Mouse (Mus musculus) CH12.LX (cell line): ENCODE measurements at regions not wholly inside any gene's neighbourhood (a gene's known extent, or its start where the extent isn't known, plus 50 kb on each side); places are given as distances from the start of the nearest gene placed in this dataset.

ENCODE experiments used
- DNase-seq: peaks from one replicate; pipeline ENCODE4 v3.0.0-alpha.2; 2013; ENCODE audit errors: extremely low read depth
- H3K27ac ChIP-seq: 2 replicates; pipeline ENCODE4 v1.5.1; 2012; ENCODE audit warnings: low read depth, mild to moderate bottlenecking, control low read depth, moderate library complexity; ENCODE audit not compliant: insufficient read depth
- H3K27me3 ChIP-seq: replicated peaks from 2 replicates; pipeline ENCODE3; 2012; ENCODE audit warnings: inconsistent platforms
- H3K36me3 ChIP-seq, 2 experiments: replicated peaks in 1 of 2; 2 replicates each; pipeline versions ENCODE3 to v1.6.1; 2012; ENCODE audit warnings: inconsistent platforms in 1 of 2, low read length in 1 of 2, mild to moderate bottlenecking in 1 of 2, mixed read lengths in 1 of 2, moderate library complexity in 1 of 2; ENCODE audit not compliant: control insufficient read depth in 1 of 2, insufficient read depth in 1 of 2
- H3K4me1 ChIP-seq, 2 experiments: 2 replicates each; pipeline ENCODE4 v1.6.1; 2012; ENCODE audit warnings: inconsistent platforms in 1 of 2, moderate library complexity in 1 of 2; ENCODE audit not compliant: insufficient read depth in 2 of 2, control insufficient read depth in 1 of 2
- H3K4me2 ChIP-seq: 2 replicates; pipeline ENCODE4 v1.6.1; 2012; ENCODE audit warnings: low read depth, mild to moderate bottlenecking, control low read depth; ENCODE audit not compliant: poor library complexity, insufficient read depth, severe bottlenecking
- H3K4me3 ChIP-seq, 3 experiments: fragments of 150-350 bp in 1 of 3; sonication (generic) in 1 of 3; replicated peaks in 1 of 3; 2 replicates each; pipeline versions ENCODE3 to v1.5.1; 2011 to 2012; ENCODE audit warnings: low read depth in 2 of 3, low read length in 2 of 3, mild to moderate bottlenecking in 2 of 3, moderate library complexity in 2 of 3, control low read depth in 1 of 3, improper control_type of control experiment in 1 of 3, inconsistent platforms in 1 of 3, mixed read lengths in 1 of 3; ENCODE audit not compliant: poor library complexity in 1 of 3
- H3K79me2 ChIP-seq: replicated peaks from 2 replicates; pipeline ENCODE4 v1.6.1; 2012; ENCODE audit warnings: mild to moderate bottlenecking, moderate library complexity; ENCODE audit not compliant: control insufficient read depth, poor library complexity, insufficient read depth, severe bottlenecking; ENCODE audit errors: extremely low read depth
- H3K9ac ChIP-seq: 2 replicates; pipeline ENCODE4 v1.6.1; 2012; ENCODE audit warnings: low read depth, mild to moderate bottlenecking, control low read depth, moderate library complexity; ENCODE audit not compliant: insufficient read depth
- H3K9me3 ChIP-seq: replicated peaks from 2 replicates; pipeline ENCODE3; 2012; ENCODE audit warnings: low read length, inconsistent platforms, mixed read lengths
- BHLHE40 ChIP-seq: IDR thresholded peaks from 2 replicates; pipeline ENCODE4 v1.6.1; 2011; ENCODE audit warnings: mild to moderate bottlenecking, low read depth, low read length, improper control_type of control experiment
- CHD1 ChIP-seq: IDR thresholded peaks from 2 replicates; pipeline ENCODE4 v1.6.1; 2012; ENCODE audit warnings: low read depth, low read length, improper control_type of control experiment, inconsistent platforms
- CTCF ChIP-seq, 2 experiments: IDR thresholded peaks in 1 of 2; conservative IDR thresholded peaks in 1 of 2; 2 replicates each; pipeline ENCODE4 v1.5.1; 2011 to 2012; ENCODE audit warnings: low read depth in 2 of 2, low read length in 2 of 2, improper control_type of control experiment in 1 of 2, inconsistent platforms in 1 of 2, mild to moderate bottlenecking in 1 of 2, moderate library complexity in 1 of 2
- ELF1 ChIP-seq: IDR thresholded peaks from 2 replicates; pipeline ENCODE4 v1.6.1; 2014; ENCODE audit warnings: low read depth, mild to moderate bottlenecking, inconsistent platforms, low read length, improper control_type of control experiment
- GABPA ChIP-seq: IDR thresholded peaks from 2 replicates; pipeline ENCODE4 v1.6.1; 2012; ENCODE audit warnings: low read depth, low read length, improper control_type of control experiment, inconsistent platforms; ENCODE audit not compliant: insufficient replicate concordance
- HCFC1 ChIP-seq: IDR thresholded peaks from 2 replicates; pipeline ENCODE4 v1.6.1; 2012; ENCODE audit warnings: low read depth, mild to moderate bottlenecking, inconsistent platforms, low read length, improper control_type of control experiment
- KAT2A ChIP-seq: IDR thresholded peaks from 2 replicates; pipeline ENCODE4 v1.6.1; 2012; ENCODE audit warnings: low read length, improper control_type of control experiment, inconsistent platforms; ENCODE audit not compliant: insufficient replicate concordance
- MAFK ChIP-seq: IDR thresholded peaks from 2 replicates; pipeline ENCODE4 v1.6.1; 2011; ENCODE audit warnings: low read length, improper control_type of control experiment; ENCODE audit not compliant: insufficient replicate concordance
- MAZ ChIP-seq: IDR thresholded peaks from 2 replicates; pipeline ENCODE4 v1.6.1; 2012; ENCODE audit warnings: low read depth, mild to moderate bottlenecking, inconsistent platforms, low read length, improper control_type of control experiment, moderate library complexity
- MEF2A ChIP-seq: IDR thresholded peaks from 2 replicates; pipeline ENCODE4 v1.6.1; 2014; ENCODE audit warnings: low read depth, mild to moderate bottlenecking, inconsistent platforms, low read length, improper control_type of control experiment, borderline replicate concordance
- MXI1 ChIP-seq: IDR thresholded peaks from 2 replicates; pipeline ENCODE4 v1.6.1; 2011; ENCODE audit warnings: mild to moderate bottlenecking, low read depth, low read length, improper control_type of control experiment
- MYC ChIP-seq: IDR thresholded peaks from 2 replicates; pipeline ENCODE4 v1.6.1; 2011; ENCODE audit warnings: low read depth, mild to moderate bottlenecking, improper control_type of control experiment, low read length
- NRF1 ChIP-seq: IDR thresholded peaks from 2 replicates; pipeline ENCODE4 v1.6.1; 2014; ENCODE audit warnings: low read depth, mild to moderate bottlenecking, inconsistent platforms, low read length, improper control_type of control experiment, moderate library complexity
- SIN3A ChIP-seq: IDR thresholded peaks from 2 replicates; pipeline ENCODE4 v1.6.1; 2012; ENCODE audit warnings: low read length, improper control_type of control experiment, inconsistent platforms
- SMC3 ChIP-seq: IDR thresholded peaks from 2 replicates; pipeline ENCODE4 v1.6.1; 2011; ENCODE audit warnings: low read depth, low read length, improper control_type of control experiment
- TCF12 ChIP-seq: IDR thresholded peaks from 2 replicates; pipeline ENCODE4 v1.6.1; 2014; ENCODE audit warnings: low read depth, mild to moderate bottlenecking, inconsistent platforms, low read length, improper control_type of control experiment
- USF1 ChIP-seq: IDR thresholded peaks from 2 replicates; pipeline ENCODE4 v1.6.1; 2014; ENCODE audit warnings: low read depth, mild to moderate bottlenecking, inconsistent platforms, low read length, improper control_type of control experiment
- ZC3H11A ChIP-seq: IDR thresholded peaks from 2 replicates; pipeline ENCODE4 v1.6.1; 2012; ENCODE audit warnings: low read depth, mild to moderate bottlenecking, inconsistent platforms, low read length, improper control_type of control experiment
- ZKSCAN1 ChIP-seq: IDR thresholded peaks from 2 replicates; pipeline ENCODE4 v1.6.1; 2012; ENCODE audit warnings: low read depth, inconsistent platforms, low read length, improper control_type of control experiment, borderline replicate concordance
- ZMIZ1 ChIP-seq: IDR thresholded peaks from 2 replicates; pipeline ENCODE4 v1.6.1; 2012; ENCODE audit warnings: low read depth, mild to moderate bottlenecking, inconsistent platforms, low read length, improper control_type of control experiment
- dilution Hi-C: fragments of 300-500 bp; cut with MboI; formaldehyde crosslinking; loops from 2 replicates; pipeline ENCODE4 v1.14.3; 2020; ENCODE audit warnings: low sequenced_read_pairs; ENCODE audit not compliant: extremely low pct_unique_long_range_greater_than_20kb, extremely low pct_ligation_motif_present
- in situ Hi-C: fragments of 300-500 bp; cut with MboI; formaldehyde crosslinking; loops from 3 replicates; pipeline ENCODE4 v1.14.3; 2019; ENCODE audit warnings: low sequenced_read_pairs, low pct_ligation_motif_present, low pct_unique_long_range_greater_than_20kb, mixed read lengths

DNA sequence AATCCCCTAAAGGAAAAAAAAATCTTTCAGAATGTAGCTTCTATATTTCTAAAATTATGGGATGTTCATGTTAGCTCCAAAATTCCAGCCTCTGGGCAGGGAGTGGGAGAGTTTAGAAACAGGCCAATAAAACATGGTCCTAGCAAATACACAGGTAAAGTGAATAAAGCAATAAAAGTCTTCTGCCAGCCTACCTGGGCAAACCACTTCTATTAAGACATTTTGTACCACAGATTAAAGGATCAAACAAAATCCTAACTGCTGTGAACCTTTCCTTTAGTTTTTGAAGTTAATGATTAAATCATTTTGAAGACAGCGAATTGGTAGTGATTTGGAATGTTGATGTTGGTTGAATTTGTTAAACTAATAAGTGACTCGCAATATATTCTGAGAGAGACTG is 112.9 kb downstream of the Hpgd start:
- H3K36me3 ChIP-seq, result no peaks in the 10 kb centered on the region
- in situ Hi-C loops, result no loop called here
- TF ChIP-seq MAFK (no peak), HCFC1 (no peak), USF1 (no peak), NRF1 (no peak), ZC3H11A (no peak), KAT2A (no peak), BHLHE40 (no peak), CTCF (conservative IDR thresholded peaks at IDR 0.05 in 1 of 2, IDR thresholded peaks at IDR 0.05 in 1 of 2; ENCODE audit: low read depth in 2 of 2, low read length in 2 of 2) (no peak), MYC (no peak), ELF1 (no peak), MXI1 (no peak), ZMIZ1 (no peak), SIN3A (no peak), CHD1 (no peak), ZKSCAN1 (no peak), MAZ (no peak), TCF12 (no peak)
- TF ChIP-seq, all 38 proteins: peak for 0
- H3K27ac ChIP-seq, result no peak overlapping the region
- H3K4me1 ChIP-seq, result no peaks in the 10 kb centered on the region
- dilution Hi-C loops, result no loop called here
- H3K4me3 ChIP-seq, result no peak overlapping the region
- no peak overlapping the region for H3K4me2 ChIP-seq
- no peak for DNase-seq
- H3K27me3 ChIP-seq, result no peaks in the 10 kb centered on the region
- no peaks in the 10 kb centered on the region for H3K9me3 ChIP-seq
- H3K79me2 ChIP-seq, result no peaks in the 10 kb centered on the region
- H3K9ac ChIP-seq, result no peak overlapping the region

DNA sequence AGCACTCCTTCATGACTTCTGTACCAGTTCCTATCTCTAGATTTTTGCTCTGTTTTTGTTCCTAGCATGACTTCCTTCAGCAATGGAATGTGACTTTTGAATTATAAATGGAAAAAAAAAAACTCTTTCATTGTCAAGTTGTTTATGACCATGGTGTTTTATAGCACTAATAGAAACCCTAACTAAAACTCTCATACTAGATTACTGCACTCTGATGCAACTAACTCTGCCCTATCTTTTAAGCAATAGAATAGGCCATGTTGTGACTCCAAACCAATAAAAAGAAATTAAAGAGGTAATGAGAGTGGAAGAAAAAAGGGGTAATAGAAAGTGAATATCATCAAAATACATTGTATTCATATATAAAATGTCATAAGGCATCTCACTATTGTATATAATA is 111.9 kb downstream of the Hpgd start:
- in situ Hi-C loops, result no loop called here

More for the DNA sequence above, 111.9 kb downstream of the Hpgd start:
- no peak overlapping the region for H3K27ac ChIP-seq
- dilution Hi-C loops, result no loop called here
- no peaks in the 10 kb centered on the region for H3K79me2 ChIP-seq
- no peak overlapping the region for H3K9ac ChIP-seq
- no peak overlapping the region for H3K4me2 ChIP-seq
- no peaks in the 10 kb centered on the region for H3K27me3 ChIP-seq
- no peaks in the 10 kb centered on the region for H3K36me3 ChIP-seq
- no peaks in the 10 kb centered on the region for H3K9me3 ChIP-seq
- no peak overlapping the region for H3K4me3 ChIP-seq
- no peak for DNase-seq
- H3K4me1 ChIP-seq, result no peaks in the 10 kb centered on the region
- TF ChIP-seq ZC3H11A, result no peak
- no peak for TF ChIP-seq MEF2A
- no peak for TF ChIP-seq ZKSCAN1
- TF ChIP-seq SMC3, result no peak
- TF ChIP-seq GABPA, result no peak
- TF ChIP-seq, all 38 proteins: peak for 0
